ENCODE assay signal across 11 mouse cellular contexts in the genomic region with DNA sequence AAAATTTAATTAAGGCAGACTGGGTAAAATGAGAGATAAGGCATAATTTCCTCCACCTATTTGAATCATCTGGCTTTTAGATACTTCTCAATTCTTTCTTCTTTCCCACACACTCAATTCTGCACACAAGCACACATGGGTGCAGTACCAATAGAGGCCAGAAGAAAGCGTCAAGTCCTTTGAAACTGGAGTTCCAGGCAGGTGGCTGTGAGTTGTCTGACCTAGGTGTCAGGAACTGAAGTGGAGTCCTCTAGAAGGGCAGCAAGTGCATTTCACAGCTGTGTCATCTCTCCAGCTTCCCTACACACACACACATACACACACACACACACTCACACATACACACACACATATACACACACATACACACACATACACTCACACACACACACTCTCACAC. TPM values are rescaled to one million over a fixed set of nuclear protein-coding genes. Genes with fewer than 3 reads are reported as not detected.
"Had no signal": no experiment of that assay in that cellular context is flagged by ENCODE, and none has a peak within 500 bp of the region (broad histone marks: within the 10 kb centered on the region; RNA-seq: fewer than 3 reads in every experiment).

No protein-coding gene starts in this region.

- DNase-seq: kidney, adult 8-10 months; kidney, postnatal 25 days; lung, adult 2 months; lung, postnatal 36 days; midbrain, embryonic 14.5 days; right cerebral cortex, postnatal 14 days; thymus, postnatal 36 days had no signal

- H3K27ac ChIP-seq: limb, embryonic 10.5 days; liver, embryonic 15.5 days; stomach, embryonic 15.5 days had no signal

- H3K4me3 ChIP-seq: limb, embryonic 10.5 days; liver, embryonic 15.5 days; stomach, embryonic 15.5 days had no signal

- H3K27me3 ChIP-seq: liver, embryonic 15.5 days; stomach, embryonic 15.5 days had no signal

- H3K4me1 ChIP-seq: limb, embryonic 10.5 days; liver, embryonic 15.5 days; stomach, embryonic 15.5 days had no signal

- H3K9ac ChIP-seq: liver, embryonic 15.5 days; stomach, embryonic 15.5 days had no signal

- H3K9me3 ChIP-seq: limb, embryonic 10.5 days; liver, embryonic 15.5 days; stomach, embryonic 15.5 days had no signal

- H3K36me3 ChIP-seq: liver, embryonic 15.5 days had no signal

RNA-seq across cellular contexts. Expression of gene Cacng7, which starts 18.8 kb away (rescaled TPM):
- total RNA-seq: megakaryocyte progenitor cell, adult 5-6 weeks had no signal

RNA-seq across cellular contexts. Expression of gene Cacng8, which starts 38.9 kb away (rescaled TPM):
- total RNA-seq: megakaryocyte progenitor cell, adult 5-6 weeks had no signal
- polyA plus RNA-seq: liver, embryonic 15.5 days; lung, adult 2 months had no signal
